Mouse (Mus musculus) left cerebral cortex, postnatal 10 days (tissue): ENCODE measurements around the gene Zfyve21. TPM values are rescaled to one million over a fixed set of nuclear protein-coding genes. Genes with fewer than 3 reads are reported as not detected.
A peak's percentile ranks its signal among the peaks of the same experiment; 100 is the strongest.

ENCODE experiments used
- DNase-seq, 2 experiments: peaks; one replicate each; pipeline ENCODE4 v3.0.0; 2021 to 2022; ENCODE audit warnings: low spot score in 2 of 2, mixed read lengths in 1 of 2; ENCODE audit errors: extremely low spot score in 1 of 2
- intact Hi-C: fragments of 180-260 bp; cut with DNase I; formaldehyde crosslinking; loops from one replicate; pipeline ENCODE4 v1.15.1; 2025
- total RNA-seq, 2 experiments: library from RNA; stranded (reverse); gene quantifications; 2 replicates each; pipeline ENCODE4 v1.2.3; 2021

The Zfyve21 gene
- total RNA-seq, 2 experiments from 2014 or later = 14.9 to 19.2 TPM

DNA sequence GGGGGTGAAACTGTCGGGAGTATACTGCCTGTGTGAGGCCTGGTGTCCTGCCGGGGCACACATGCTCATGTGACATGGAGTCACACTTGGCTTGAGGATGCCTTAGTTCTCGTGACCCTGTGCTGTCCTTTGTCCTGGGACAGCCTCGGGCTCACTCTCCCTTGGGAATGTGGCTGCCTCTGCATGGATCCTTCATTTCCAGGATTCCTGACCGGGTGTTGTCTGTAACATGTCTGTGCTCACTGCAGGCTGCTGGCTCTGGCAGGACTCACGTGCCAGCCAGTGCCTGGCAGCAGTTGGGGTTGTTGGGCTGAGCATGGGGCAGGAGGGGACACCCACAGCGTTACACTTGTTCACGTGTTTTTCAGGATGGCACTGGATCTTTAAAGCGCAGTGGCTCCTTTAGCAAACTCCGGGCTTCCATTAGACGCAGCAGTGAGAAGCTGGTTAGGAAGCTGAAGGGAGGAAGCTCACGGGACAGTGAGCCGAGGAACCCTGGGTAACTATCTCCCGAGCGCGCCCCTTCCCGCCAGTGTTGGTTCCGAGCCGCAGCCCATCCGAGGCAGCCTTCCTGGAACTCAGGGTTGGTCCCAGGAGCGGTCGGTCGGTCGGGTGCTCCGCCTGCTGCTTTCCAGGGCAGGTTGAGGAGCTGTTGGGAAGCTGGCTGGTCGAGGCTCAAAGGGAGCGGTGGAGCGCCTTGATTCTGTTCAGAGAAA, 18.6 kb upstream of the Zfyve21 start:
- peak in 1 of 2 experiments; percentile 63 for DNase-seq
- intact Hi-C loops = no loop called here

DNA sequence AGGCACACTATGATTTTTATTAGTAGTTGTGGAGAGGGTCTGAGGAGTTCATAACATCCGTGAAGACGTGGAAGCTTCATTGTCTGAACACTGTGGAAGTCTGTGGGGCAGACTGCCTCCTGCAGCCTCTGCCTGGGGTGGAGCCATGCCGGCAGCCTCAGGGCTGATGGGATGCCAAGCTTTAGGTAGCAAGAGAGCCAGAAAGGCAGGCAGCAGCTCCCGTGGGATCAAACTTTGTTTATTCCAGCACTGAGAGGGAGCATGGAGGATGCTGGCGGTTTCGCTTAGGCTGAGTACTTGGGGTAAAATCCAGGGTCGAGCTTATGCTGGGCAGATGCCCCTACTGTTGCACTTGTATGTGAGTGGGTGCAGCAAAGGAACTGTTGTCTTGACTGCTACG, 16.7 kb upstream of the Zfyve21 start:
- no peak for DNase-seq
- intact Hi-C loops = no loop called here

DNA sequence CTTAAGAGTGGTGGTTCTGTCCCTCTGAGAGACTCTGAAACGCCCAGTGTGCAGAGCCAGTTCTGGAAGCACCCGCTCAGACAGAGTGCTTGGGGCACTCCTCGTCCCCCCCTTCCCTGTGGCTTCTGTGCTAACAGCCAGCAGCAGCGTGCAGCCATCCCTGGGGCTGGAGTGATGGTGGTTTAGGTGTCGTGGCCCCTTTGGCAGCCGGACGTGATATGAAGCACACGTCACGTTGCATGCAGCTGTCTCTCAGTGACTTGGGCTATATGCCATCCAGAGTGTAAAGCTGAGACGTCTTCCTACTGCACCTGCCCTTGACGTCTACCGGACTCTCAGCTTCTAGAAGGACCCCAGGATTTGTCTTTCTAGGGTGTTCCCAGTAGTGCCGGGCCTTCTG, 15.5 kb upstream of the Zfyve21 start:
- intact Hi-C loops = no loop called here

DNA sequence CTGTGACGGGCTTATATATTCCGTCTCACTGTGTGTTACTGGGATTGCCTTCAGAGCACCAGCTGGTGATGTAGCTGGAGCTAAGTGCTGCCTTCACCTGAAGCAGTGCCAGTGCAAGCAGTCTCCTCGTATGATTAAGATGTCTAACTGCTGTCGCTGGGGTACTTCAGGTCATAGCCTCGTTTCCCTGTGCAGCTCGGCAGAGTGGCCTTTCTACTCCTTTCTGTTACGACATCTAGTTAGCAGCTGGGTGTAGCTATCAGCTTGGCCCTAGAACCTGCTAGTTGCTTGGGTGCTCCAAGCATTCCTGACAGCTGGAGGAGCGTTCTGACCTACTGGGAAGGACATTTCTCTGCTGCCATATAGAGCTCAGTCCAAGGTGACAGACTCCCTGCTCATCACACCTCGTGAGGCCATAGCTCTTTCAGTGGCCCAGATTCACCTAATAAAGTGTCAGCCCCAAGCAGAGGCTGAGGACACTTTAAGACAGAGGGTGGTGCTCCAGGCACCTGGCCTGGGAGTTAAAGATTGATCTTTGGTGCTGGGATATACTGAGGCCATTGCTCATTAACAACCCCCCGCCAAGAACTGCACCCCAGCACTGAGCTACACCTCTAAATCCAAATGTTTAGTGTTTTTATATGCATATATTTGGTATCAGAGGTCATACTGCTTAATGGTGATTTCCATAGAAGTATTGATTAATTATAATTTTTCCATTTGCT, 13.3 kb upstream of the Zfyve21 start:
- intact Hi-C loops = no loop called here
- no peak for DNase-seq

More for the DNA sequence above, 15.5 kb upstream of the Zfyve21 start:
- no peak for DNase-seq

DNA sequence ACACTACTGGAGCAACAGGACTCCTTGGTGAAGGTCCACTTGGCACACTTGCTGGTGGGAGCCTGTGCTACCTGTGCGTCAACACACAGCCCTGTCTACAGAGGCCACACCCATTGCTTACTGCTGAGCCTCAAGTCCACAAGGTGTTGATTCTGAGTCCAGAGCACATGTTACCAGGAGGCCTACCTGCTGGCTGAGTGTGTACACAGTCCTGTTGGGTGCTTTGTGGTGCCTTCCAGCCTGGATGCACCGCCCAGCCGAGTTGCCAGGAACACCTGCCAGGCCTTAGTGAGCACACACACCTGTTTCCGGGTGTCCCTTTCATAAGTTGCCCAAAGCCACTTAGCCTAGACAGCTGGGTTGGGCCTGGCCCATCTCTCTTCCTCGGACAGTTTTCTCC, 10.4 kb upstream of the Zfyve21 start:
- intact Hi-C loops = no loop called here
- no peak for DNase-seq

DNA sequence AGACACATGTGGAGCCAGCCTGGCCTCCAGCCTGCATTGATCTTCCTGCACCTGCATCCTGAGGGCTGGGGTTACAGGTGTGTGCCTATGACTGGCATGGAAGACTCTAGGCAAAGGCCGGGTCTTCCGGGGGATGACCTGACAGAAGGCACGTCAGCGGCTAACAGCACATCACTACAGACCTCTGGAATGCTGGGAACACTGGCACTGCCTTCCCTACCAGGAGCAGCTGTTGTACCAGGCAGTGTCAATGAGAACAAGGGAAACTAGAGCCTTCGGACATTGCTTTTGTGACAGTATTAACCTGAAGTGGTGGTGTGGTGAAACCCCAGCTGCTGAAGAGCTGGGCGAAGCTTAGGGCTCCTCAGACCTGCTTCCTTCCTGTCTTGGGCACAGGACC, 5.2 kb upstream of the Zfyve21 start:
- intact Hi-C loops = no loop called here

DNA sequence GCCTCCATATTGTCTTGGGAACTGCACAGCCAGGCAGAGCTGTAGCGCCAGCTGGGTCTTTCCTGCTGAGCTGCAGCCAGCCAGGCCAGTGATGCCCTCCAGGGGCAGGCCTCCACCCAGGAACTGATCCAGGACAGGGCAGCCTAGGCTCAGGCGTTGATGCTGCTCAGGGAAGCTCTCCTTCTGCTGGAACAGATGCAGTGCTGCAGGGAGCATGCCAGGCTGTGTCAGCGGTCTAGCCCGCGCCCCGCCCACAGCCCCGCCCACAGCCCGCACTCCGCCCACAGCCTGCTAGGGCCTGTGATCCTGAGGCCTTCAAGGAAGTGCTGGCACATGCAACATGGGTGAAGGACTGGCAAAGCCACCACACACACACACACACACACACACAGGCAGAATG, 4.2 kb upstream of the Zfyve21 start:
- peak; percentile 56 to 85 for DNase-seq
- intact Hi-C loops = no loop called here

More for the DNA sequence above, 5.2 kb upstream of the Zfyve21 start:
- no peak for DNase-seq

DNA sequence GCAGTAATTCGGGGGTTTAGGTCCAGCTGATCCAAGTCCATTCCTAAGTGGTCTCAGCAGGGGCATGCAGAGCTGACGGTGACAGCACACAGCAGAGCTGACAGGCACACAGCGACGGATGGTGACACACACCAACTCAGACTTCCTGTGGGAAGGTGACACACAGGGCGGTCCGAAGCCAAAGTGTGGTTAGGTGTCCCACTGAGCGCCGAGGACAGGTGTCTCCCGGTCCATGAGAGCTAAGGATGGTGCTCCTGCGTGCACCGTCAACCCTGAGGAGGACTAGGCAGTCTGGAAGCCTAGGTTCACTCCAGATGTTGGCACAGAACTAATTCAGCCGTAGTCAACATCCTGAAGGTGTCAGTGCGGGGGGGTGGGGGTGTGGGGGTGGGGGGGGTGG, 1.9 kb upstream of the Zfyve21 start:
- intact Hi-C loops = no loop called here
- DNase-seq = no peak

DNA sequence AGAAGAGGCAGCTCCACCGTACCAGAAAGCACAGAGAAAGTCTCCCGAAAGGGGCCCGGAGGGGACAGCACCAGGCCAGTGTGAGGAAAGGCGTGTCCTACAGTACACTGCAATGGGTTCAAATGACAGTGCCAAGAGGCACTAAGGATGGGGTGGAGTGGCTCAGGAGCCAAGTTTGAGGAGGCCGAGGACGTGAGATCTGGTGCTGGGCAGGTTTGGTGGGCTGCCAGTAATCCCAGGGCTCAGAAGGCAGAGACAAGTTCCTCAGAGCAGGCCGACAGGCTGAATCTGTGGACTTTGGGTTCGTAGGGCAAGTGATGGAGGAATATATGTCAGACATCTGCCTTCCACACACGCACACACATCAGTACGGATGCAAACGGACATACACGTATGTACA, 1.4 kb upstream of the Zfyve21 start:
- DNase-seq = no peak
- intact Hi-C loops = no loop called here

DNA sequence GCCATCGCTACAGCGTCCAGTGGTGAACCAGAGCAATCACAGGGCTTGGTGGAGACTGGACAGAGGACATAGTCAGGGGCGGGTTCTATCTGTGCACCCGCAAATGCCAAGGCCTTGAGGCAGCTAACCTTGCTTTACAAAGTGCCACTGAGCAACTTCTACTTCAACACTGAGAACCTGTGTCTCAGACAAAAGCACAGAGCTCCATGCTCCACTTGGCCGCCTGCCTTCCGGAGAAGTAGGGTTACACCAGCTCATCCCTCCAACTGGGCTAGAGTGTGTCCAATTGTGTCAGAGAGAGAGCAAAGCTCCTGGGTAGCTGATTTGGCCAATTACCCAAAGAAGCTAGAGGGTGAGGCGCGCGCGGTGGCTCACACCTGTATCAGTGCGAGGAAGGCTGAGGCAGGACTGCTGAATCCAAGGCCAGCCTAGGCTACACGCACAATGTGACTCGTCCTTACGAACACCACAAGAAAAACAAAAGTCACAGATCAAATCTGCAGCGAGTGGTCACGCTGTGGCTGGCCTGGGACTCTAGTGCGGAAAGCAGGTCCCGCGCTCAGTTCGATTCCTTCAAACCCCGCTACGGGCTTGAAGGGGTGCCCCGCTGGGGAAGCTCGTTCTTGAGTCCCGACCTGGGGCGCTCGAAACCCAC, 732 bp upstream of the Zfyve21 start:
- no peak for DNase-seq
- intact Hi-C loops = no loop called here

DNA sequence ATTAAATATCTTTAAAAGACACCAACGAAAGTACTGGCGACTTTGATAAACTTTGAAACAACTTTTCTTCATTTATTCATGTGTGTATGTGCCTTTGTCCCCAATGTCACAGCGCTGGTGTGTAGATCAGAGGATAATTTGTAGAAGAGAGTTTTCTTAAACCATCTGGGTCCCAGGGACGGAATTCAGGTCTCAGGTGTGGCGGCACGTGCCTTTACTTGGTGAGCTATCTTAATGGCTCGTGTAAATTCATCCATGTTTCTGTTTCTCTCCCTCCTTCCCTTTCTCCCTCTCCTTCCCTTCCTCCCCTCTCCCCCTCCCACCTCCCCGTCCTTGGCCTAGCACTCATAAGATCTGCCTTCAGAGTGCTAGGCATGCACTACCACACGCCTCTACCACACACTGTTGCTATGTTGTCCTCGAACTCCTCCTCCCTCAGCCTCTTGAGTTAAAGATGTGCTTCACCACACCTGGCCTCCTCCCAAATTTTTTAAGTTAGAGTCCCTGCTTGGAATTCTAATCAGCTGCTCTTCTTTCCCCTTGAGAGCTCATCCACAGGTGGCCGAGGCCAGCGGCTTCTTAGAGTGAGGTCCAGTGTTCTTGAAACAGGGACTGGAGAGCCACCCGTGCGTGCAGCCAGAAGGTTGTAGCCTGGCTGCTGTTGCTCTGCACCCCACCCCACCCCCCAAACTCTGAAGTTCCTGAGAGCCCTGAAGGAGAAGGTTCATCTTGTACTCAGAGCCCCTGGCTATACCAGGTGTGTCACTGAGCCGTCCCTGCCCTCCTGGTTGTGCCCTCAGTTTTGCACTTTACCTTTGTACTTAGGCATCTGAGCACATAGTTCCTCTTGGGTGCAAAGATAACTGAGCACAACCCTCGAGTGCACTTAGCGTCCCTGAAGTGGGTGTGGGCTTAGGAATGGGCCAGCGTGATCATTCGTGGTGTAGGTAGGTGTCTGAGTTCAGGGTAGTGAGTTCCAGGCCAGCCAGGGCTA, 1.1 kb downstream of the Zfyve21 start:
- DNase-seq = no peak
- intact Hi-C loops = no loop called here

DNA sequence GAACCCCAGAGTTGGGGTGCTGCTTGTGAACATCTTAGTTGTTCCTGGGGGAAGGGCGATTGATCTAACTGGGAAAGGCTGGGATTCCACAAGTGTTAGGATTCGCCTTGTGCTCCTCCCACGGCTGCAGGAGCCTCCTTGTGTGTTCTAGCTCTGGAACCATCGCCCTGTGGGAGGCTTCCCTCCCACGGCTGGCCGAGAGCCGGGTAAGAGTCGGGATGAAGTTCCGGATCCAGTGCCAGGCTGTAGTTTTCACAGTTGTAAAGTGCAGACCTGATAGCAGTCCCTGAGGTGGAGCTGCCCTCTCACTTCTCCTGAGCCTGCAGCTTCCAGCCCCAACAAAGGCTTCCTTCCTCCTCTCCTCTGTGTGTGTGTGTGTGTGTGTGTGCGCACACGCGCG, 2.6 kb downstream of the Zfyve21 start:
- intact Hi-C loops = no loop called here
- DNase-seq = peak; percentile 33 to 61

DNA sequence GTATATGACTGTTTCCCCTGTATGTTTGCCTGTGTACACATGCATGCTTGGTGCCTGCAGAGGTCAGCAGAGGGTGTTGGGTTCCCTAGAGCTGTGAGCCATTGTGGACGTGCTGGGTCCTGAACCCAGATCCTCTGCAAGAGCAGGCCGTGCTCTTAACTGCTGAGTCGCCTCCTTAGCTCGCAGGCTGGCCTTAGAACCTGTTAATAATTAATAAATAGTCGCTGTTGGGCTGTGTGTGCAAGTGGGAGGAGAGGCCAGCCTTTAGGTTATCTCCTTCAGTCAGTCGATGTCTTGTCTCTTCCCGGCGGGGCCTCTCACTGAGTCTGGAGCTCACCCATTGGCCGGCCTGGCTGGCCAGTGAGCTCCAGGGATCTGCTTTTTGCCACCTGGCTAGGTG, 3.0 kb downstream of the Zfyve21 start:
- intact Hi-C loops = no loop called here
- no peak for DNase-seq

DNA sequence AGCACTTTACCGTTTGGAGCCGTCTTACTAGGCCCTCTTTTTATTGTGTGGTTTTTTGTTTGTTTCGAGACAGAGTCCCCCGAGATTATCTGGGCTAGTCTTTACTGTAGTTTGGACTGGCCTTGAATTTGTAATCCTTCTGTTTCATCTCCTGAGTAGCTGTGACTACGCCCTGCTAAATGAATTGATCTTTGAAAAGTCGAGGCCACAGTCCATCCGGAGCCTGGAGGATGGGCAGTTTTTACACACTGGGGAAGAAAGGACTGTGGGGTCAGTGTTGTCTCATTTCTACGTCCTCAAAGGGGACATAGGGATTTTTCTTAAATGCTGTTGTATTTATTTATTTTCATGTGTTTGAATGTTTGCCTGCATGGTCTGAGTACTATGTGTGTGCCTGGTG, 4.0 kb downstream of the Zfyve21 start:
- no peak for DNase-seq
- intact Hi-C loops = no loop called here

DNA sequence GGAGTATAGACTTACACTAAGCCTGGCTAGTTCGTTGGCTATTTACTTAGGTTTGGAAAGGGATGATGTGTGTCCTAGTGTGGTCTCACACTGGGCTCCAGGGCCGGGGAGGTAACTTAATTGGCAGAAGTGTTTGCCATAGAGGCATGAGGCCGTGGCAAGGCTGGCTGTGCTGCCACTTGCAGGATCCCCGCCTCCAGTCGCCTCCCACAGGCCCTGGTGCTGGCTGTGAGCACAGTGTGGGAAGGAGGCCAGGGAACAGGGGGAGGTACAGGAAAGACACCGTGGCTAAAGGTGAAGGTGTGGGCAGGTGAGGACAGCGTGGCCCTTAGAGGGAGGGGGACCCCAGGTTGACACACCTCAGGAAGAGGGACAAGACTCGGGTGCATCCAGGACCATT, 6.0 kb downstream of the Zfyve21 start:
- no peak for DNase-seq
- intact Hi-C loops = no loop called here

DNA sequence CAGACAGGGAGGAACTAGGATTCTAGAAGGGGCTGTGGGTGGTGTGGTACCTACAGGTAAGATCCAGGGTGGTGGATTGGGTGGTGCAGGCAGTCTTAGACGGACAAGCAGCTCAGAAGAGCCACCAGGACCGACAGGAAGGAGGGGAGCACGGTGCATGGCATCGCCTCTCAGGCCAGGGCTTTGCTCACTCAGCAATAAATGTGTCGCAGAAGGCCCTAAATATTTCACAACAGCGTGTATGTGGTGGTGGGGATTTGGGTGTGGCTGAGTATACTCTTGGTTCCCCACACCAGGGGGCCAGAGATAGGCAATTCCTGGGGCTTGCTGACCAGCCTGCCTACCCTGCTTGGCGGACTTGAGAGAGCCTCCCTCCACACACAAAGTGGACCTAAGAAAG, 6.7 kb downstream of the Zfyve21 start:
- no peak for DNase-seq

DNA sequence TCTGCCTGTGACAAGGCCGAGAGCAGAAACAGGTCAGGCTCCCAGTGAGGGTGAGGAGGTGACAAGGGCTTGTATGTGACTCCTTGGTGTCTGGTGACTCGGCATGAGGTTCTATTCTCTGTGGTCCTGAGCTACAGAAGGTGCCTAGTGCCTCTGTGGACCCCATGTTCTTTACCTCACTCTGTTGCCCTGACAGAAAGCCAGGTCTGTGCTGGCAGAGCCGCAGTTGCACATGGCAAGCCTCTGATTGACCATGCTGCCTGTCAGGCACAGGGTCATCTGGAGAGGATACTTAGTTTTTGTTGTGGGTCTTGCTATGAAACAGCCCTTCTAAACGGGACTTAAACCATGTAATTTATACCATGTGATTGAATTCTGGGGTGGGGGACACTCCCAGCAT, 8.0 kb downstream of the Zfyve21 start:
- no peak for DNase-seq
- intact Hi-C loops = no loop called here

More for the DNA sequence above, 6.7 kb downstream of the Zfyve21 start:
- intact Hi-C loops = no loop called here

DNA sequence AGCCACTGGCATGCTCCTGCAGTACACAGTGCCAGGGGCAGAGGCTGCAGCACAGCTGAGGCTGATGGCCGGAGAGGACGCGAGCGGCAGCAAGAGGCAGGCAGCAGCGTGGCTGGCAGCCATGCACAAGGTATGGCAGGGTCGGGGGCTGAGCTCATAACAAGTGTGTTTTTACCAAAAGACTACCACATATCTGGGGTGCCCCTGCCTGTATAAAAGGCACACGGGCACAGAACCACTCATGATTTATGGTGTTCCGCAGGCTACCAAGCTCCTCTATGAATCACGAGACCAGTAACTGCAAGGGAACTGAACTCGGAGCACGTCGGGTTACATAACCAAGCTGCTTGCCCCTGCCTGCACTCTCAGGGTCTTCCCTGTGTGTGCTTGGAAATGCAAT, 13.6 kb downstream of the Zfyve21 start:
- DNase-seq = peak in 1 of 2 experiments; percentile 12
- intact Hi-C loops = no loop called here

DNA sequence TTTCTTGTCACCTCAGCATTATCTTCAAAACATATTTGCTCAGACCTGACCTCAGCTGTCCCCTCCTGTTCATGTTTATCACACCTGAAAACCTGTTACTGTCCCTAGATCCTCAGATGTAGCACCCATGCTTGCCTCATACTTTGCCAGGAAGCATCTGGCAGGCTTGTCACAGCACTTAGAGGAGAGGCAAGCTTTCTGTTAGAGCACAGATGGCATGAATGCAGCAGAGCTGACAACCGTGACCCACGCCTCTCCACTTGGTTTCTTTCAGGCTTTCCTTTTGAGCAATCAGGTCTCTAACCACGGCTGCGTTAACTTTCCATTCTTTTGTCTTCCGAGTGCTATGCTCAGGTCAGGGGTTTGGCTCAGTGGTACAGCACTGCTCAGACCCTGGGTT, 15.5 kb downstream of the Zfyve21 start:
- no peak for DNase-seq
- intact Hi-C loops = no loop called here
